Mouse (Mus musculus) C2C12 (cell line): ENCODE results near the gene Slc1a1. TPM values are rescaled to one million over a fixed set of nuclear protein-coding genes. Genes with fewer than 3 reads are reported as not detected.
A peak's percentile ranks its signal among the peaks of the same experiment; 100 is the strongest.

ENCODE experiments used
- H3K27me3 ChIP-seq: one replicate; pipeline ENCODE4 v1.6.1; 2011; ENCODE audit not compliant: control insufficient read depth, insufficient read depth, insufficient read length
- H3K36me3 ChIP-seq: one replicate; pipeline ENCODE4 v1.6.1; 2011; ENCODE audit not compliant: control insufficient read depth, insufficient read depth
- H3K4me3 ChIP-seq: one replicate; pipeline ENCODE4 v1.5.1; 2011; ENCODE audit warnings: mild to moderate bottlenecking, control low read depth; ENCODE audit not compliant: poor library complexity, insufficient read depth, severe bottlenecking
- H3K79me2 ChIP-seq: one replicate; pipeline ENCODE4 v1.6.1; 2011; ENCODE audit not compliant: control insufficient read depth, insufficient read depth
- H3K79me3 ChIP-seq: one replicate; pipeline ENCODE4 v1.6.1; 2011; ENCODE audit warnings: low read depth, control low read depth
- H3ac ChIP-seq: one replicate; pipeline ENCODE3; 2011; ENCODE audit warnings: low read depth; ENCODE audit not compliant: control insufficient read depth, insufficient read length
- CEBPB ChIP-seq: IDR thresholded peaks from one replicate; pipeline ENCODE4 v1.6.1; 2011; ENCODE audit warnings: low read depth, mild to moderate bottlenecking, control low read depth, moderate library complexity
- CTCF ChIP-seq: IDR thresholded peaks from one replicate; pipeline ENCODE4 v1.5.1; 2011; ENCODE audit not compliant: control insufficient read depth, insufficient read depth, insufficient read length
- FOSL1 ChIP-seq: IDR thresholded peaks from one replicate; pipeline ENCODE4 v1.8.0; 2011; ENCODE audit warnings: mild to moderate bottlenecking, low read length; ENCODE audit not compliant: poor library complexity, insufficient read depth, severe bottlenecking
- MAX ChIP-seq: IDR thresholded peaks from one replicate; pipeline ENCODE4 v1.6.1; 2011; ENCODE audit warnings: mild to moderate bottlenecking, control low read depth
- MYOD1 ChIP-seq: IDR thresholded peaks from one replicate; pipeline ENCODE4 v1.6.1; 2011; ENCODE audit warnings: low read depth; ENCODE audit not compliant: control insufficient read depth, insufficient read length
- MYOG ChIP-seq: IDR thresholded peaks from one replicate; pipeline ENCODE4 v1.6.1; 2011; ENCODE audit not compliant: control insufficient read depth, insufficient read length; ENCODE audit errors: extremely low read depth
- USF1 ChIP-seq: IDR thresholded peaks from one replicate; pipeline ENCODE4 v1.6.1; 2011; ENCODE audit warnings: low read depth, mild to moderate bottlenecking, control low read depth, moderate library complexity
- polyA plus RNA-seq: library from polyadenylated mRNA; unstranded; fragments of >200 nt; fragmentation: generic; extraction: Trizol; gene quantifications from one replicate; pipeline ENCODE4 v1.2.1, GENCODE M21; 2012; ENCODE audit warnings: missing spikeins

The Slc1a1 gene
- polyA plus RNA-seq, 1 experiment, result 0.01 TPM

DNA sequence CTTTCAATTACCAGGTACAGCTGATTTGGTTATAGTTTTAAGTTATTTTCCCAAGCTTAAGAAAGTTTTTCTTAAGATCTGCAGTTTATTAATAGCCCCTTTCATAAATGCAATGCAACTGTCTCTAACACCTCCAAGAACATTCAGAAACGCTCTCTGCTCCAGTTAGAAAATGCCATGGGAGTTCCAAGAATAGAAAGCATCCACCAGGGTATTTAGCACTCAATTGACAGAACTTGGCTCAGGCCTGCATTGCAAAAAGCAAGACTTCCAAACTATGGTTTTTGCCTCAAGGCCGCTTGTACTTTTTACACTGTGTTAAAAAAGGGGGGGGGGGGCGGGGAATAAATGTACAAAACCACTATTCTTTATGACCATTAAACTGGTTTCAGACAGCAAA, 128.3 kb downstream of the Slc1a1 start:
- no peak overlapping the region for H3K4me3 ChIP-seq
- TF ChIP-seq MYOG (no peak), FOSL1 (no peak), USF1 (no peak), MYOD1 (no peak), CEBPB (no peak), MAX (no peak), CTCF (no peak)
- no peak overlapping the region for H3ac ChIP-seq
- H3K36me3 ChIP-seq, result no peaks in the 10 kb centered on the region
- no peaks in the 10 kb centered on the region for H3K27me3 ChIP-seq
- H3K79me2 ChIP-seq, result no peaks in the 10 kb centered on the region
- no peaks in the 10 kb centered on the region for H3K79me3 ChIP-seq

GRCm38 (mm10) chr19:28963513-28963841, 128.6 kb downstream of the Slc1a1 start:
- Histone ChIP-seq H3K27me3 (no peaks in the 10 kb centered on the region), H3K79me2 (no peaks in the 10 kb centered on the region), H3K79me3 (no peaks in the 10 kb centered on the region), H3K36me3 (no peaks in the 10 kb centered on the region), H3K4me3 (peak overlapping the region; percentile 38), H3ac (no peak overlapping the region)
- no peak for TF ChIP-seq MYOD1
- TF ChIP-seq CTCF, result no peak
- no peak for TF ChIP-seq MYOG
- no peak for TF ChIP-seq FOSL1
- TF ChIP-seq USF1, result no peak
- no peak for TF ChIP-seq CEBPB
- no peak for TF ChIP-seq MAX

Other genes starting within 250 kb of the Slc1a1 start
- 2.9 TPM for gene Glis3, start 155.0 kb upstream of the Slc1a1 start, polyA plus RNA-seq
- gene Plpp6, start 128.9 kb downstream of the Slc1a1 start, polyA plus RNA-seq, result 1.3 TPM
- 0.02 TPM for gene 4430402I18Rik, start 132.8 kb downstream of the Slc1a1 start, polyA plus RNA-seq
- 6.4 TPM for gene Cdc37l1, start 155.3 kb downstream of the Slc1a1 start, polyA plus RNA-seq
- gene Ak3, start 212.9 kb downstream of the Slc1a1 start, polyA plus RNA-seq, result 22.1 TPM